Mouse (Mus musculus) ES-Bruce4 (cell line): ENCODE measurements around the gene Ablim2.

ENCODE experiments used
- CTCF ChIP-seq: IDR thresholded peaks from one replicate; pipeline ENCODE4 v1.8.1; 2011; ENCODE audit warnings: low read depth, low read length
- EP300 ChIP-seq: IDR thresholded peaks from 2 replicates; pipeline ENCODE4 v1.6.1; 2011; ENCODE audit warnings: low read depth, low read length; ENCODE audit not compliant: insufficient read depth
- POLR2A ChIP-seq: IDR thresholded peaks from one replicate; pipeline ENCODE4 v1.8.1; 2011; ENCODE audit warnings: low read length; ENCODE audit not compliant: insufficient read depth

DNA sequence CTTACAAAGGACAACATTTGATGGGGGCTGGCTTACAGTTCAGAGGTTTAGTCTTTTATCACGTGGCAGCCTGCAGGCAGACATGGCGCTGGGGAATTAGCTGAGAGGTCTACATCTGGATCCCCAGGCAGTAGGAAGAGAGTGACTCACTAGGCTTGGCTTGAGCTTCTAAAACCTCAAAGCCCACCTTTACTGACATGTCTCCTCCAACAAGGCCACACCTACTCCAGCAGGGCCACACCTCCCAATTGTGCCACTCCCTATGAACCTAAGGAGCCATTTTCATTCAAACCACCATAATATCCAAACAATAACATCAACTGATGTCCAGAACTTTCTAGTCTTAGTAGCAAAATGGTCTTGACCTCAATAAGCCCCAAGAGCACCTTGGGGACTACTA lies 12.6 kb downstream of the Ablim2 start:
- TF ChIP-seq CTCF: no peak
- no peak for TF ChIP-seq POLR2A
- 0 out of 2 replicates have a peak, but pooled peaks have one; percentile 5 for TF ChIP-seq EP300
